Mouse (Mus musculus): ENCODE data around the gene Nkpd1. TPM values are rescaled to one million over a fixed set of nuclear protein-coding genes. Genes with fewer than 3 reads are reported as not detected.
A peak's percentile ranks its signal among the peaks of the same experiment; 100 is the strongest.

Nkpd1 gene
- polyA plus RNA-seq, 1 experiment from 2014 or later = 0.11 TPM

DNA sequence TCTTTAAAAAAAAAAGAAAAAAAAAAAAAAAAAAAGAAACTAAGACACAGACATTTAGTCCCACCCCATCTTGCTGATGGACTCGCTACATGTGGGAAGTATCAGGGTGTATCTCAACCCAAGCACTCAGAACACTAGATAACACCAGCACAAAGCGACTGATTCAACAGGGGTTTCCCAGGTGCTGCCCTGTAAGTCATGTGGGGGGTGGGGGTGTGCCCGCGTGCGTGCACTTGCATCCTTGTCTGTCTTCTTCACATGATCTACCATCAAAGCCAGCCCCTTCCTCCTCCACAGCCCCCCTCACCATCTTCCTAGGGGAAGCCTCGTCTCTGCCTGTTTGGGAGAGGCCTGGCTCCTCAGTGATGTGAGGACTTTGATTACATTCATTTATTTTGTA, 5.3 kb upstream of the Nkpd1 start:
- H3K4me2 ChIP-seq (replicated peaks; ENCODE audit: low read depth, low read length) = no peak overlapping the region
- no peak overlapping the region for H3K4me3 ChIP-seq (ENCODE audit: low read length)
- no peaks in the 10 kb centered on the region for H3K9me3 ChIP-seq (ENCODE audit: low read length)
- H3K36me3 ChIP-seq (ENCODE audit: insufficient read depth, low read length) = no peaks in the 10 kb centered on the region
- H3K27me3 ChIP-seq (ENCODE audit: insufficient read depth, low read length) = peaks cover 4% of the 10 kb centered on the region; the same call in 1 of the 2 replicates
- peaks cover 13% of the 10 kb centered on the region for H3K4me1 ChIP-seq (ENCODE audit: insufficient read depth, low read length)
- WGBS = 73% methylated on average over 6 of the region's 6 CpGs
- no peak overlapping the region for H3K27ac ChIP-seq (ENCODE audit: low read length)
- H3K9ac ChIP-seq (replicated peaks; ENCODE audit: low read length) = no peak overlapping the region
- no peak for ATAC-seq (ENCODE audit: low FRiP score, low TSS enrichment)

DNA sequence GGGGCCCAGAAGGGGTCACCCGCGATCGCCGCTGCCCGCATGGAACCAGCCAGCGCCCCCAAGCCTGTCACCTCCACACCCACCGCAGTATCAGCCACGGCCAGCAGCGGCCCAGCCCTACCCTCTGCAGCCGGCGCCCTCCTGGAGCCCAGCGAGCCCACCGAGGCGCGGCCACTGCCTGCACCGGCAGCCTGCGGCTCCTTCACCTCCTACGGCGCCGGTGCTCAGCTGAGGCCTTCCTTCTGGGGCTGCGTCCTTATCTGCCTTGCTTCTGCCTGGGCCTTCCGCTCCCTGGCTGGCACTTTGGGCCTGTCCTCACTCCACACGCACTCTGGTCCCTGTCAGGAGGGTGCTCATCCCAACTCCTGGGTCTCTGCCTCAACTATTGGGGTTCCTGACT, 2.4 kb downstream of the Nkpd1 start:
- H3K4me1 ChIP-seq (ENCODE audit: insufficient read depth, low read length) = peaks cover 21% of the 10 kb centered on the region
- no peaks in the 10 kb centered on the region for H3K9me3 ChIP-seq (ENCODE audit: low read length)
- WGBS = 6% methylated on average over 19 of the region's 23 CpGs
- no peak overlapping the region for H3K27ac ChIP-seq (ENCODE audit: low read length)
- H3K27me3 ChIP-seq (ENCODE audit: insufficient read depth, low read length) = peaks cover 78% of the 10 kb centered on the region
- peak overlapping the region; percentile 61 for H3K9ac ChIP-seq (replicated peaks; ENCODE audit: low read length)
- no peak for ATAC-seq (ENCODE audit: low FRiP score, low TSS enrichment)
- peak overlapping the region; percentile 31 for H3K4me3 ChIP-seq (ENCODE audit: low read length)
- H3K4me2 ChIP-seq (replicated peaks; ENCODE audit: low read depth, low read length) = peak overlapping the region; percentile 47
- H3K36me3 ChIP-seq (ENCODE audit: insufficient read depth, low read length) = no peaks in the 10 kb centered on the region

DNA sequence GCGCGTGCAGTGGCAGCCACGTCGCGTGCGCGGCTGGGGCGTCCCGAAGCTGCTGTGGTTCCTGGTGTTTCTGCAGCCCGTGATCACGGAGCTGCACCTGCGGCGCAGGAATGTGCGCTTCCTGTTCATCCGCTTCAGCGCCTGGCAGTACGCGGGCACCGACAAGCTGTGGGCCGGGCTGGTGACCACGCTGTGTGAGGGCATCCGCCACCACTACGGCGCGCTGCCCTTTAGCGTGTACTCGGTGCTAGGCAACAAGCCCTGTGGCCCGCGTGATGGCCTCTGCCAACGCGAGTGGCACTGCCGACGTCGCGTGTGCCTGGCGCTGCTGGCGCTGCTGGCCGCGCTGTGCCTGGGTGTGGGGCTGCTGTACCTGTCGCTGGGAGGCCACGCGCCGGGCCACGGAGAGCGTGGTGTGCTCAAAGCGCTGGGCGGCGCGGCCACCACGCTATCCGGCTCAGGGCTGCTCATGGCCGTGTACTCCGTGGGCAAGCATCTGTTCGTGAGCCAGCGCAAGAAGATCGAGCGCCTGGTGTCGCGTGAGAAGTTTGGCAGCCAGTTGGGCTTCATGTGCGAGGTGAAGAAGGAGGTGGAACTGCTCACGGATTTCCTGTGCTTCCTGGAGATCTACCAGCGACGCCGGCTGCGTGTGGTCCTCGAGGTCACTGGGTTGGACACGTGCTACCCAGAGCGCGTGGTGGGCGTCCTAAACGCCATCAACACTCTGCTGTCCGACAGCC, 5.5 kb downstream of the Nkpd1 start:
- peaks cover 74% of the 10 kb centered on the region for H3K27me3 ChIP-seq (ENCODE audit: insufficient read depth, low read length)
- 0 out of 2 replicates have a peak, but pooled peaks have one; percentile 14 for ATAC-seq (ENCODE audit: low FRiP score, low TSS enrichment)

DNA sequence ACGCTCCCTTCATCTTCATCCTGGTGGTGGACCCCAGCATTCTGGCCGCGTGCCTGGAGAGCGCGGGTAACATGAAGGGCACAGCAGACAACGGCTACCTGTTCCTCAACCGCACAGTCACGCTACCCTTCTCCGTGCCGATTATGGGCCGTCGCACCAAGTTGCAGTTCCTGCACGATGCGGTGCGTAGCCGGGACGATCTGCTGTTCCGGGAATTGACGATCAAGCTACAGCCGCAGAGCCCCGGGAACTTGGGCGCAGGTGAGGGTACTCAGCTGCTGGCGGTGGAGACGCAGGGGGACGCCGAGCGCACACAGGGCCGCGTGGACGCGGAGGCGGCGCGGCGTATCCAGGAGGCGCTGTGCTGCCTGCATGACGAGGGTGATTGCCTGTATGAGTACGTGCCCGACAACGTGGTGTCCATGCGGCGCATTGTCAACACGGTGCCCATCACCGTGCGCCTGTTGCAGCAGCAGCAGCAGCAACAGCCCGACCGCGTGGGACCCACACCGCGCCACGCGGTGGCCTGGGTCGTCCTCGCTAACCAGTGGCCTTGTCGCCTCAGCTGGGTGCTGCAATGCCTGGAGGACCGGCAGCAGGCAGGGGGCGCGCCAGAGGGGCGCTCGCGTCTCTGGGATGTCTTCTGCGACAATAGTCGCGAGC, 6.2 kb downstream of the Nkpd1 start:
- H3K4me3 ChIP-seq (ENCODE audit: low read length) = peak overlapping the region; percentile 51
- peak; percentile 29; the same call in 1 of the 2 replicates for ATAC-seq (ENCODE audit: low FRiP score, low TSS enrichment)
- H3K27ac ChIP-seq (ENCODE audit: low read length) = no peak overlapping the region
- peaks cover 67% of the 10 kb centered on the region for H3K27me3 ChIP-seq (ENCODE audit: insufficient read depth, low read length)
- peak overlapping the region; percentile 77 for H3K4me2 ChIP-seq (replicated peaks; ENCODE audit: low read depth, low read length)
- WGBS = under 1% methylated on average over 64 of the region's 64 CpGs
- no peaks in the 10 kb centered on the region for H3K9me3 ChIP-seq (ENCODE audit: low read length)
- peaks cover 21% of the 10 kb centered on the region for H3K4me1 ChIP-seq (ENCODE audit: insufficient read depth, low read length)
- H3K36me3 ChIP-seq (ENCODE audit: insufficient read depth, low read length) = 0 out of 2 replicates have a peak, but pooled peaks cover 4% of the 10 kb centered on the region
- H3K9ac ChIP-seq (replicated peaks; ENCODE audit: low read length) = peak overlapping the region; percentile 34

More for the DNA sequence above, 5.5 kb downstream of the Nkpd1 start:
- H3K9ac ChIP-seq (replicated peaks; ENCODE audit: low read length) = peak overlapping the region; percentile 34; the same call in 1 of the 2 replicates
- H3K9me3 ChIP-seq (ENCODE audit: low read length) = no peaks in the 10 kb centered on the region
- peak overlapping the region; percentile 77 for H3K4me2 ChIP-seq (replicated peaks; ENCODE audit: low read depth, low read length)
- 0 out of 2 replicates have a peak, but pooled peaks cover 2% of the 10 kb centered on the region for H3K36me3 ChIP-seq (ENCODE audit: insufficient read depth, low read length)
- no peak overlapping the region for H3K27ac ChIP-seq (ENCODE audit: low read length)
- WGBS = 8% methylated on average over 72 of the region's 72 CpGs
- H3K4me1 ChIP-seq (ENCODE audit: insufficient read depth, low read length) = peaks cover 21% of the 10 kb centered on the region
- H3K4me3 ChIP-seq (ENCODE audit: low read length) = peak overlapping the region; percentile 51

DNA sequence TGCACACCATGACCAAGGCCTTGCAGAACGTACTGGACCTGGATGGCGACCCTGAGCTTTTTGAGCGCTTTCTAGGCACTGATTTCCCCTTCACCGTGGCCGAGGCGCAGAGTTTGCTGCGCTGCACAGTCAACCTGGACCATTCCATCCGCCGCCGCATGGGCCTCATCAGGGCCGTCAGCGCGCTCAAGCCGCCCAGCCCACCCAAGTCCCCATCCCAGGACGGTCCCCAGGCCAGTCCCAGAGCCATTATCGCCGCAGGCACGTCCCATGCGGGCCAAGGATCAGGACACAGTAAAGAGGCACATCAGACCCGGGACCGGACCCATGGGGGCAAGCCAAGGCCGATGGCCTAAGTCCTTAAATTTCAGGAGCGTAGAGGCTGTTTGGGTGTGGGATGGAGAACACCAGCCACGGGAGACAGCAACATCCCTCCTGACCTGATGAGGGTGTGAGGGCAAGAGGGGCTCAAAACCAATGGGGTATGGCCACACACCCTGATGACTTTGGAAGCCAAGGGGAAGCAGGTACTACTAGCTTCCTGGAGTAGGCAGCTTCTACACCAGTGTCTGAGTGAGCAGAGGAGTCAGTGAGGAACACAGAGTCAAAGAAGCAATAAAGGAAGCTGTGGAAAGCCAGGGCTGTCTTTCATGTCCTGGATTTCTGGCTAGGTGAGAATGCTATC, 6.9 kb downstream of the Nkpd1 start:
- Histone ChIP-seq H3K27ac (ENCODE audit: low read length) (no peak overlapping the region), H3K4me3 (ENCODE audit: low read length) (peak overlapping the region; percentile 51), H3K36me3 (ENCODE audit: insufficient read depth, low read length) (peaks cover 9% of the 10 kb centered on the region), H3K9ac (replicated peaks; ENCODE audit: low read length) (peak overlapping the region; percentile 31), H3K27me3 (ENCODE audit: insufficient read depth, low read length) (peaks cover 61% of the 10 kb centered on the region), H3K4me1 (ENCODE audit: insufficient read depth, low read length) (peaks cover 21% of the 10 kb centered on the region), H3K4me2 (replicated peaks; ENCODE audit: low read depth, low read length) (peak overlapping the region; percentile 77), H3K9me3 (ENCODE audit: low read length) (no peaks in the 10 kb centered on the region)
- peak; percentile 16; the same call in 1 of the 2 replicates for ATAC-seq (ENCODE audit: low FRiP score, low TSS enrichment)
- 15% methylated on average over 24 of the region's 24 CpGs for WGBS

DNA sequence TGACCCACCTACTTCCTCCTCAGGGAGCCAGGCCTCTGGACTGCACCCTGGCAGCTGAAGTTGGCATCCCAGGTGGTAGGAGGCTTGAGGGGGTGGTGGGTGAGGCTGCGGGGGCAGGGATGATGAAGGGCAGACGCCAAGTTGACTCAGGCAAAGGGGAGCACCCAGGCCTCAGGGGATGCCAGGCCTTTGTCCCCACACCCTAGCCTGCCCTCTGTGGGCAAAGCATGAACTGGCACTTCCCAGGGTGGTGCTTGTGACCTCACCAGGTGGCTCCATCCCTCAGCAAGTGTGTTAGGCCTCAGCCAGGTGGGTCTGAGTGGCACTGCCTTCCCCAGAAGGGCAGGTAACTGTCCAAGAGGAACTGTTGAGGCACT, 7.5 kb downstream of the Nkpd1 start:
- Histone ChIP-seq H3K4me3 (ENCODE audit: low read length) (no peak overlapping the region), H3K9ac (replicated peaks; ENCODE audit: low read length) (no peak overlapping the region), H3K27ac (ENCODE audit: low read length) (no peak overlapping the region), H3K36me3 (ENCODE audit: insufficient read depth, low read length) (peaks cover 14% of the 10 kb centered on the region), H3K9me3 (ENCODE audit: low read length) (no peaks in the 10 kb centered on the region), H3K4me2 (replicated peaks; ENCODE audit: low read depth, low read length) (no peak overlapping the region), H3K4me1 (ENCODE audit: insufficient read depth, low read length) (peaks cover 16% of the 10 kb centered on the region), H3K27me3 (ENCODE audit: insufficient read depth, low read length) (peaks cover 55% of the 10 kb centered on the region)
- ATAC-seq (ENCODE audit: low FRiP score, low TSS enrichment) = no peak
- WGBS = 78% methylated on average over 2 of the region's 2 CpGs

DNA sequence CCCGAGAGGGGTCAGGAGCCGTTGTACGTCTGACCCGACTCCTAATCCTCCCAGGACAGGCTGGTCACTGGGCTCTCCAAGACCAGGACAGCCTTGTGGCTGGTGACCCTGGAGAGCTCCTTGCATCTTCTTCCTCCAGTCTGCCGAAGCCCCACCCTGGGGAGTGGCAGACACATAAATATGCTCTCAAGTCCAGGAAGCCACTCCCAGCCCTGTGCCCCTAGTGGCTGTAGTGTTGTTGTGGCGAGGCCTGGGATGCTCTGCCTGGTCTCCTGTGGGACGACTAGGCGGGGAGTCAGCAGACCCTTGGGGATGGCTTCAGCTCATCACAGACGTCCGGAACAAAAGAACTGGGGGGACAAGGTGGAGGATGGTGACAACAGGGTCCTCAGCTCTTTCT, 13.4 kb downstream of the Nkpd1 start:
- Histone ChIP-seq H3K27me3 (ENCODE audit: insufficient read depth, low read length) (0 out of 2 replicates have a peak, but pooled peaks cover under 1% of the 10 kb centered on the region), H3K9me3 (ENCODE audit: low read length) (no peaks in the 10 kb centered on the region), H3K9ac (replicated peaks; ENCODE audit: low read length) (no peak overlapping the region), H3K4me2 (replicated peaks; ENCODE audit: low read depth, low read length) (no peak overlapping the region), H3K4me1 (ENCODE audit: insufficient read depth, low read length) (no peaks in the 10 kb centered on the region), H3K4me3 (ENCODE audit: low read length) (no peak overlapping the region), H3K27ac (ENCODE audit: low read length) (no peak overlapping the region), H3K36me3 (ENCODE audit: insufficient read depth, low read length) (peaks cover 50% of the 10 kb centered on the region)
- ATAC-seq (ENCODE audit: low FRiP score, low TSS enrichment) = no peak
- WGBS = 63% methylated on average over 10 of the region's 10 CpGs

DNA sequence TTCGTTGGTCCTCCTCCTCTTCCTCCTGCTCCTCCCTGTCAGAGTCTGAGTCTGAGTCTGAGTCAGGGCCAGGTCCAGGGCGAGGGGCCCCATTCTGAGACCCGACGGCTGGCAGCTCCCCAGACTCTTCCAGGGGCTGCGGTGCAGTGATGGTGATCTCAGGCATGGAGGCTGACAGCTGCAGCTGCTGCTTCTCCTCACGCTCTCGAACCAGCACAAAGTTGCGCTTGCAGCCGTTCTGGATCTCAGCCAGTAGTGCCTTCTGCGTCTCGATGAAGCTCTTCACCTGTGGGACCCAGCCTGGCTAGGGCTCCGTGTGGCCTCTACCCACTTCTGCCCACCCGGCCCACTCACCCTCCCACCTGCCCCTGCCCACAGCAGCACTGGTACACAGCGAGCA, 14.6 kb downstream of the Nkpd1 start:
- Histone ChIP-seq H3K4me1 (ENCODE audit: insufficient read depth, low read length) (no peaks in the 10 kb centered on the region), H3K9ac (replicated peaks; ENCODE audit: low read length) (no peak overlapping the region), H3K27ac (ENCODE audit: low read length) (no peak overlapping the region), H3K36me3 (ENCODE audit: insufficient read depth, low read length) (peaks cover 50% of the 10 kb centered on the region), H3K9me3 (ENCODE audit: low read length) (no peaks in the 10 kb centered on the region), H3K27me3 (ENCODE audit: insufficient read depth, low read length) (no peaks in the 10 kb centered on the region), H3K4me2 (replicated peaks; ENCODE audit: low read depth, low read length) (no peak overlapping the region), H3K4me3 (ENCODE audit: low read length) (no peak overlapping the region)
- no peak for ATAC-seq (ENCODE audit: low FRiP score, low TSS enrichment)
- WGBS = 85% methylated on average over 14 of the region's 14 CpGs

DNA sequence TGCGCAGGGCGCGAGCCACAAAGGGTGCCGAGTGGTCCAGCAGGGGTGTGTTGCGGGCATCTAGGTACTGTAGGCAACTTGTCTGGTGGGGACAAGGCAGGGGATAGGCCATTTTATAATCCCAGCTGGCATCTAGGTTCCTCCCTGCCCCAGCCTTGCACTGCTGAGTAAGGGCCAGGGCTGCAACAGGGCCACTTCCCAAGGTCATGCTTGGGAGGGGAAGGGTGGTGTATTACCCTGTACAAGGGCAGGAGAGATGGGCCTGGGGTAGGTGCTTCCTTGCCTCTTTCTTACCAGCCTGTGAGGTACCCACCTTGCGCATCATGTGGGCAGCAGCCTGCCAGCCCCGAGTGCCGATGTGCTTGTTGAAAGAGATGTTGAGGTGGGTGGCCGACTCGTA, 17.0 kb downstream of the Nkpd1 start:
- Histone ChIP-seq H3K4me3 (ENCODE audit: low read length) (no peak overlapping the region), H3K9ac (replicated peaks; ENCODE audit: low read length) (no peak overlapping the region), H3K27me3 (ENCODE audit: insufficient read depth, low read length) (no peaks in the 10 kb centered on the region), H3K36me3 (ENCODE audit: insufficient read depth, low read length) (peaks cover 40% of the 10 kb centered on the region), H3K4me1 (ENCODE audit: insufficient read depth, low read length) (no peaks in the 10 kb centered on the region), H3K27ac (ENCODE audit: low read length) (no peak overlapping the region), H3K9me3 (ENCODE audit: low read length) (no peaks in the 10 kb centered on the region), H3K4me2 (replicated peaks; ENCODE audit: low read depth, low read length) (no peak overlapping the region)
- no peak for ATAC-seq (ENCODE audit: low FRiP score, low TSS enrichment)
- 90% methylated on average over 10 of the region's 10 CpGs for WGBS

Data from kidney, embryonic 16.5 days (tissue).